Mouse (Mus musculus) thymus, adult 2 months (tissue): Measurements from ENCODE around the gene Erbb2.

Experiments used
- CTCF ChIP-seq: fragments of 200-500 bp; IDR thresholded peaks from 2 replicates; pipeline ENCODE4 v1.5.1; 2012; ENCODE audit warnings: mild to moderate bottlenecking, control low read depth, low read length, moderate library complexity, borderline replicate concordance; ENCODE audit not compliant: control insufficient read depth, poor library complexity, insufficient read depth; ENCODE audit errors: extremely low read depth
- POLR2A ChIP-seq: fragments of 200-500 bp; IDR thresholded peaks from 2 replicates; pipeline ENCODE4 v1.6.1; 2012; ENCODE audit warnings: mild to moderate bottlenecking, low read length, control low read depth, moderate library complexity; ENCODE audit not compliant: control insufficient read depth, poor library complexity, insufficient read depth; ENCODE audit errors: extremely low read depth

DNA sequence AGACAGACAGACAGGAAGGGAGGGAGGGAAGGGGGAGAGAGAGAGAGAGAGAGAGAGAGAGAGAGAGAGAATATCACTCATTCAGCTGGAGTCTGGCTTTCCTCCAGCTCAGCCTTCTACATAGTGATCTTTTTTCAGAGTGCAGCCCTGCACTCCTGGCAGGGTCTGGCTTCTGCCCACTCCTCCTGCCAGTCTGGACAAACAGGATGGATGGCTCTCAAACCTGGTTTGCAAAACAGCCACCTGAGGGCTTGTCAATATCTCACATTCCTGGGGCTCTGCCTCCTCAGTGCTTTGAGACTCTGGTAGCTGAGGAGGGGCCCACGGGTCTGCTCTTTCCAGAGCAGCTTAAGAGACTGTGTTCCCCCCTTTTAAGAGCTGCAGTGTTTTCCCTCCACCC is 33.0 kb downstream of the Erbb2 start:
- TF ChIP-seq POLR2A (no peak), CTCF (no peak)
